11 mouse cellular contexts compared by ENCODE assay signal in genomic region chr2:113427886-113428625, GRCm38 (mm10).
DNase-seq lines count a peak whose midpoint lies in the region; ATAC-seq and TF ChIP-seq lines count a peak whose summit lies in the region.
"Had no signal": no experiment of that assay in that cellular context is flagged by ENCODE, and none has a peak within 500 bp of the region (broad histone marks: within the 10 kb centered on the region; RNA-seq: fewer than 3 reads in every experiment).

No protein-coding gene starts in this region.

- no peak overlapping the region for H3K4me3 ChIP-seq in neural tube, embryonic 15.5 days (replicated peaks)
- H3K4me3 ChIP-seq in forebrain, embryonic 12.5 days (replicated peaks), result no peak overlapping the region
- H3K4me3 ChIP-seq in limb, embryonic 13.5 days, result no peak overlapping the region
- no peak overlapping the region for H3K4me3 ChIP-seq in stomach, postnatal 0 days (ENCODE audit: low read depth, low read length)

- peak; percentile 41 for DNase-seq in neural tube, embryonic 10.5 days (ENCODE audit: extremely low spot score, low spot score)
- DNase-seq in stomach, postnatal 0 days (ENCODE audit: low spot score), result peak; percentile 34
- no peak for DNase-seq in heart, postnatal 10 days
- DNase-seq in layer of hippocampus, postnatal 25 days (ENCODE audit: extremely low spot score in 1 of 2, low spot score in 1 of 2), result no peak
- no peak for DNase-seq in gastrocnemius, adult 18-20 months (ENCODE audit: low spot score)
- DNase-seq: heart, postnatal 14 days had no signal

- no peak overlapping the region for H3K4me2 ChIP-seq in neural tube, embryonic 15.5 days
- H3K4me2 ChIP-seq in forebrain, embryonic 12.5 days, result no peak overlapping the region
- H3K4me2 ChIP-seq in limb, embryonic 13.5 days (replicated peaks), result peak overlapping the region; percentile 31; the same call in 1 of the 2 replicates
- H3K4me2 ChIP-seq in stomach, postnatal 0 days (replicated peaks; ENCODE audit: low read depth), result no peak overlapping the region

- no peak for ATAC-seq in neural tube, embryonic 15.5 days (ENCODE audit: low FRiP score)
- ATAC-seq in forebrain, embryonic 12.5 days (ENCODE audit: low FRiP score), result peak; percentile 64; the same call in 1 of the 2 replicates
- ATAC-seq in limb, embryonic 13.5 days (ENCODE audit: low FRiP score, low read depth), result peak; percentile 62
- ATAC-seq in stomach, postnatal 0 days (ENCODE audit: low FRiP score, low TSS enrichment), result 0 out of 2 replicates have a peak, but pooled peaks have one; percentile 38
- ATAC-seq: activated CD4-positive, CD25-positive, alpha-beta regulatory T cell, adult 4 months had no signal

- intact Hi-C loops in heart, postnatal 10 days (cut with DNase I), result no loop called here

- H3K9me3 ChIP-seq in neural tube, embryonic 15.5 days (replicated peaks), result no peaks in the 10 kb centered on the region
- no peaks in the 10 kb centered on the region for H3K9me3 ChIP-seq in forebrain, embryonic 12.5 days
- H3K9me3 ChIP-seq in limb, embryonic 13.5 days, result no peaks in the 10 kb centered on the region
- no peaks in the 10 kb centered on the region for H3K9me3 ChIP-seq in stomach, postnatal 0 days (ENCODE audit: control insufficient read depth, low read length)

- no peaks in the 10 kb centered on the region for H3K36me3 ChIP-seq in neural tube, embryonic 15.5 days
- H3K36me3 ChIP-seq in forebrain, embryonic 12.5 days (replicated peaks), result no peaks in the 10 kb centered on the region
- no peaks in the 10 kb centered on the region for H3K36me3 ChIP-seq in limb, embryonic 13.5 days
- H3K36me3 ChIP-seq in stomach, postnatal 0 days (ENCODE audit: control insufficient read depth, insufficient read depth, low read length), result no peaks in the 10 kb centered on the region

- WGBS in neural tube, embryonic 15.5 days, result 47% methylated on average over 4 of the region's 4 CpGs
- WGBS in forebrain, embryonic 12.5 days, result 32% methylated on average over 4 of the region's 4 CpGs
- 15% methylated on average over 4 of the region's 4 CpGs for WGBS in limb, embryonic 13.5 days
- 13% methylated on average over 4 of the region's 4 CpGs for WGBS in stomach, postnatal 0 days

- H3K4me1 ChIP-seq in neural tube, embryonic 15.5 days, result no peaks in the 10 kb centered on the region
- peaks cover 6% of the 10 kb centered on the region; the same call in 1 of the 2 replicates for H3K4me1 ChIP-seq in forebrain, embryonic 12.5 days
- peaks cover 27% of the 10 kb centered on the region for H3K4me1 ChIP-seq in limb, embryonic 13.5 days
- H3K4me1 ChIP-seq in stomach, postnatal 0 days (replicated peaks; ENCODE audit: control insufficient read depth, insufficient read depth), result no peaks in the 10 kb centered on the region

- H3K27ac ChIP-seq in neural tube, embryonic 15.5 days (replicated peaks), result no peak overlapping the region
- H3K27ac ChIP-seq in forebrain, embryonic 12.5 days, result no peak overlapping the region
- H3K27ac ChIP-seq in limb, embryonic 13.5 days, result peak overlapping the region; percentile 58; the same call in 1 of the 2 replicates
- no peak overlapping the region for H3K27ac ChIP-seq in stomach, postnatal 0 days (replicated peaks)
- H3K27ac ChIP-seq: macrophage had no signal

- no peak for TF ChIP-seq EP300 in stomach, postnatal 0 days (optimal IDR thresholded peaks at IDR 0.05)

- H3K9ac ChIP-seq in neural tube, embryonic 15.5 days (replicated peaks), result no peak overlapping the region
- no peak overlapping the region for H3K9ac ChIP-seq in forebrain, embryonic 12.5 days
- no peak overlapping the region for H3K9ac ChIP-seq in limb, embryonic 13.5 days
- no peak overlapping the region for H3K9ac ChIP-seq in stomach, postnatal 0 days (ENCODE audit: low read length)

- H3K27me3 ChIP-seq in neural tube, embryonic 15.5 days (replicated peaks), result no peaks in the 10 kb centered on the region
- H3K27me3 ChIP-seq in forebrain, embryonic 12.5 days, result no peaks in the 10 kb centered on the region
- no peaks in the 10 kb centered on the region for H3K27me3 ChIP-seq in limb, embryonic 13.5 days
- H3K27me3 ChIP-seq in stomach, postnatal 0 days (ENCODE audit: control insufficient read depth, insufficient read depth, low read length), result no peaks in the 10 kb centered on the region

- no peak for TF ChIP-seq CTCF in stomach, postnatal 0 days (IDR thresholded peaks at IDR 0.05; ENCODE audit: low read depth)

Comparison
In these comparisons a context has a peak if more than half of its experiments do, and no peak if none do; other contexts are left out.
1. DNase-seq: peak in neural tube, embryonic 10.5 days (single experiment) and stomach, postnatal 0 days (single experiment); none in heart, postnatal 10 days (0 of 2), layer of hippocampus, postnatal 25 days (0 of 2) and gastrocnemius, adult 18-20 months (single experiment).